Mouse (Mus musculus) myocyte (in vitro differentiated cells): ENCODE measurements around the gene Bmp3. TPM values are rescaled to one million over a fixed set of nuclear protein-coding genes. Genes with fewer than 3 reads are reported as not detected.

ENCODE experiments used
- H3K27me3 ChIP-seq: one replicate; pipeline ENCODE4 v1.6.1; 2011; ENCODE audit not compliant: control insufficient read depth, insufficient read depth, insufficient read length
- H3K36me3 ChIP-seq: one replicate; pipeline ENCODE4 v1.6.1; 2011; ENCODE audit not compliant: control insufficient read depth, insufficient read depth
- H3K4me2 ChIP-seq: one replicate; pipeline ENCODE4 v1.6.1; 2011; ENCODE audit warnings: low read depth, control low read depth
- H3K4me3 ChIP-seq: one replicate; pipeline ENCODE4 v1.5.1; 2011; ENCODE audit warnings: mild to moderate bottlenecking, control low read depth, moderate library complexity
- H3K79me2 ChIP-seq: one replicate; pipeline ENCODE4 v1.6.1; 2011; ENCODE audit not compliant: control insufficient read depth, insufficient read depth
- H3ac ChIP-seq: one replicate; pipeline ENCODE4 v1.6.1; 2011; ENCODE audit not compliant: control insufficient read depth, insufficient read length
- CEBPB ChIP-seq: IDR thresholded peaks from 2 replicates; pipeline ENCODE4 v1.6.1; 2011; ENCODE audit warnings: mild to moderate bottlenecking, moderate library complexity; ENCODE audit not compliant: poor library complexity, insufficient read depth, severe bottlenecking
- E2F4 ChIP-seq: IDR thresholded peaks from one replicate; pipeline ENCODE4 v1.6.1; 2011; ENCODE audit warnings: mild to moderate bottlenecking, control low read depth, moderate library complexity; ENCODE audit not compliant: insufficient read depth
- MAX ChIP-seq: IDR thresholded peaks from one replicate; pipeline ENCODE4 v1.6.1; 2011; ENCODE audit warnings: low read depth, mild to moderate bottlenecking, control low read depth
- MYOD1 ChIP-seq, 3 experiments: IDR thresholded peaks; one replicate each; pipeline ENCODE4 v1.6.1; 2011; ENCODE audit warnings: control low read depth in 2 of 3, low read depth in 2 of 3, mild to moderate bottlenecking in 2 of 3, moderate library complexity in 1 of 3; ENCODE audit not compliant: insufficient read length in 2 of 3, control insufficient read depth in 1 of 3
- MYOG ChIP-seq, 3 experiments: IDR thresholded peaks; one replicate each; pipeline ENCODE4 v1.6.1; 2011; ENCODE audit warnings: control low read depth in 2 of 3, low read depth in 2 of 3, mild to moderate bottlenecking in 2 of 3; ENCODE audit not compliant: insufficient read length in 2 of 3, control insufficient read depth in 1 of 3, insufficient read depth in 1 of 3
- POLR2A ChIP-seq: IDR thresholded peaks from one replicate; pipeline ENCODE4 v1.6.1; 2011; ENCODE audit warnings: low read depth, mild to moderate bottlenecking, control low read depth, moderate library complexity; ENCODE audit not compliant: insufficient read length
- POLR2AphosphoS2 ChIP-seq: IDR thresholded peaks from one replicate; pipeline ENCODE4 v1.6.1; 2011; ENCODE audit warnings: low read depth, control low read depth; ENCODE audit not compliant: insufficient read length
- REST ChIP-seq: IDR thresholded peaks from one replicate; pipeline ENCODE4 v1.6.1; 2011; ENCODE audit warnings: mild to moderate bottlenecking, control low read depth, moderate library complexity; ENCODE audit not compliant: insufficient read depth, insufficient read length
- SRF ChIP-seq: IDR thresholded peaks from one replicate; pipeline ENCODE4 v1.6.1; 2011; ENCODE audit warnings: low read depth; ENCODE audit not compliant: control insufficient read depth, insufficient read length
- TCF12 ChIP-seq: IDR thresholded peaks from one replicate; pipeline ENCODE4 v1.6.1; 2011; ENCODE audit warnings: mild to moderate bottlenecking, control low read depth; ENCODE audit not compliant: poor library complexity, insufficient read depth, severe bottlenecking
- TCF3 ChIP-seq: IDR thresholded peaks from one replicate; pipeline ENCODE4 v1.6.1; 2011; ENCODE audit warnings: low read depth, control low read depth; ENCODE audit not compliant: insufficient read length
- USF1 ChIP-seq: IDR thresholded peaks from one replicate; pipeline ENCODE4 v1.6.1; 2011; ENCODE audit warnings: low read depth, mild to moderate bottlenecking, control low read depth, moderate library complexity
- polyA plus RNA-seq: library from polyadenylated mRNA; unstranded; fragments of >200 nt; fragmentation: generic; extraction: Trizol; gene quantifications from one replicate; pipeline ENCODE4 v1.2.1, GENCODE M21; 2012; ENCODE audit warnings: missing spikeins

Gene Bmp3
- not detected for polyA plus RNA-seq

DNA sequence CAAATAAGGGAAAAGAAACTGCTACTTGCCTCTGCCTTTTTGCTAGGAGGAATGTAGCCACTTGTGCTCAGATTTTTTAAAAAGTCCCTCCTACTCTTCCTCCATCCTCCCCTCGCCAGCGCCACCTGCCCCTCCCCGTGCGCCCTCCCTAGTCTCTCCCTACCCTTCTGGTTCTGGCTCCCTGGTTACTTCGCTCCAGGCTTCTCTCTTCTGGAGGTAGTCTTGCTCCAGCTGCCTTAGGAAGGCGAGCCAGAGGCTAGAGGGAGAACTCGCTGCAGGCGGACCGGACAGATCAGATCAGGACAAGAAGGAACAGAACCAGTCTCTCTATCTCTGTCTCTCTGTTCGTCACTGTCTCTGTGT lies at the start of gene Bmp3:
TSS of gene Bmp3 (plus strand) at position 152 of the 363 bp plus-strand sequence.
- Histone ChIP-seq H3K27me3 (peaks cover 34% of the 10 kb centered on the region), H3K4me3 (no peak within 1 kb of the TSS), H3K4me2 (no peak within 1 kb of the TSS), H3K79me2 (no peaks in the 10 kb centered on the region), H3ac (no peak within 1 kb of the TSS), H3K36me3 (no peaks in the 10 kb centered on the region)
- no peak for TF ChIP-seq REST

DNA sequence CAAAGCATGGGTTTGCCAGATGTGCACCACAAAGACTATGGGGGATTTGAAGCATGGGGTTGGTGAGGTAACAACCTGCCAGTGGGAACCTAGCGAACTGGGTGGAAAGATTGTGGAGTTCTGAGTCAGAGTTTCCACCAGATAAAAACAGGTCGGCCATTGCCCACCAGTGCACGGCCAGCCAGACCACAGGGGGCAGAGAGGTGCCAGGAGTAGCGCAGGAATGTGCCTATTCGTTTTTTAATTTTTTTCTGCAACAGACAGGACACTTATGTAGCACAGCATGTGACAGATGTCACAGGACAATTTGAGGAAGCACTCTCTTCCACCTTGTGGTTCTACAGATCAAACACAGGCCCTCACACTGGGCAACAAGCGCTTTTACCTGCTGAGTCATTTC lies 49.5 kb upstream of the Bmp3 start:
- H3K36me3 ChIP-seq: no peaks in the 10 kb centered on the region
- no peak overlapping the region for H3K4me3 ChIP-seq
- H3ac ChIP-seq: no peak overlapping the region
- no peak overlapping the region for H3K4me2 ChIP-seq
- H3K27me3 ChIP-seq: peaks cover 5% of the 10 kb centered on the region
- H3K79me2 ChIP-seq: no peaks in the 10 kb centered on the region
- TF ChIP-seq E2F4 (no peak), POLR2AphosphoS2 (no peak), MAX (no peak), TCF3 (no peak), CEBPB (no peak), MYOD1 (IDR thresholded peaks at IDR 0.05; ENCODE audit: control insufficient read depth in 1 of 3, insufficient read length in 2 of 3, low read depth in 2 of 3) (no peak), REST (no peak), MYOG (IDR thresholded peaks at IDR 0.05; ENCODE audit: control insufficient read depth in 1 of 3, insufficient read depth in 1 of 3, insufficient read length in 2 of 3, low read depth in 2 of 3) (no peak)

DNA sequence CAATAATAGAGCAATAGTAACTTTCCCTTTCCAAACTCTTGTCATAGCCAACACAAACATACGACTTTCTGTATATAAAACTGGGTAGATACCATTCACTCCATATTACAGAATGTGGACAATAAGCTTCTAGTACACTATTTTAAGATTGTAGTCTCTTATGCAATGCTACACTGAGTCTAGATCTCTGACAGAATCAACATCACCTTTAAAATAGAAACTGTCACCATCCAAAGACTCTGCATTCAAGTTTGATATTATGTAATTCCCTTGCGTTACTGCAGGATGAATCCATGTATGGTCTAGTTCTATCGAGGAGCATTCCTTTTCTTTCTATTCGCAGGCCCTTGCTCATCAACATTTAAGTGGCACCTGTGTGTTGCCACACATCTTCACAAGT lies 47.7 kb upstream of the Bmp3 start:
- Histone ChIP-seq H3K4me2 (no peak overlapping the region), H3K36me3 (no peaks in the 10 kb centered on the region), H3K27me3 (peaks cover 5% of the 10 kb centered on the region), H3ac (no peak overlapping the region), H3K79me2 (no peaks in the 10 kb centered on the region), H3K4me3 (no peak overlapping the region)
- TF ChIP-seq CEBPB: no peak
- no peak for TF ChIP-seq POLR2AphosphoS2

DNA sequence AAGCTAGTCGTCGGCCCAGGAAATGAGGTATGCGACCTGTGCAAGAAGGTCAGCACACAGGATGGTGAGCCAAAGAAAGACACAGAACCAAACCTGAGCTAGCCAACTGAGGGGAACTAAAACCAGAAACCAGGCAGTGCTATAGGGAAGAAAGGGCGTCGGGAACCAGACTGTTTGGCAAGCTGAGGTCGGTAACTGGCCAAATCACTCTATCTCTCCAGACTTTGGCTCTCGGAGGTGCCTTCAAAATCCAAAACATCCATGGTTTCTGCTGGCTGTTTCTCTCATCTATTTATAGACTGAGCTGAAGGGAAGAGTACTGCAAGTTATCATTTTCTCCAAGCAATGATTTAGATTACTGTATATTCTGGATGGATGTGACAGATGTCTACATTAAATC lies 47.2 kb upstream of the Bmp3 start:
- TF ChIP-seq TCF3: no peak
- Histone ChIP-seq H3K79me2 (no peaks in the 10 kb centered on the region), H3K27me3 (peaks cover 5% of the 10 kb centered on the region), H3K4me3 (no peak overlapping the region), H3K4me2 (no peak overlapping the region), H3K36me3 (no peaks in the 10 kb centered on the region), H3ac (no peak overlapping the region)

DNA sequence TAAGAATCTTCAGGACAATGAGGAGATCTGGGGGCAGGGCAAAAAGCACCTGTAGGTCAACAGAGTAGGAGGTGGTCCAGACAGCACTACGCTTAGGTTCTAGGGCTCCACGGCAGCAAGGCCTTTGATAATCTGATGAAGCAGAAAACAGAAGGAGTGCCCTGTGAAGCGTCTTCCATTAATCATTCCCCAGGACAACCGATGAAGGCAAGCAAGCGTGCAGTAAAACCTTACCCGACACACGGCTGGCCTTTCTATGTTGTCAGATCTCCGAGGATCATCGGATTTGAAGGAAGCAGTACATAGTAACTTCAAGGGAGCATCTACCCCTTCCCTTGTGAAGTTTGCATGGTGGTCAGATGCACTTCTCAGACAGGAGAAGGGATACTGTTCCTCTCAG lies 46.3 kb upstream of the Bmp3 start:
- no peaks in the 10 kb centered on the region for H3K36me3 ChIP-seq
- H3K79me2 ChIP-seq: no peaks in the 10 kb centered on the region
- TF ChIP-seq SRF (no peak), MAX (no peak)
- no peak overlapping the region for H3K4me3 ChIP-seq
- no peak overlapping the region for H3ac ChIP-seq
- no peak overlapping the region for H3K4me2 ChIP-seq
- peaks cover 5% of the 10 kb centered on the region for H3K27me3 ChIP-seq

DNA sequence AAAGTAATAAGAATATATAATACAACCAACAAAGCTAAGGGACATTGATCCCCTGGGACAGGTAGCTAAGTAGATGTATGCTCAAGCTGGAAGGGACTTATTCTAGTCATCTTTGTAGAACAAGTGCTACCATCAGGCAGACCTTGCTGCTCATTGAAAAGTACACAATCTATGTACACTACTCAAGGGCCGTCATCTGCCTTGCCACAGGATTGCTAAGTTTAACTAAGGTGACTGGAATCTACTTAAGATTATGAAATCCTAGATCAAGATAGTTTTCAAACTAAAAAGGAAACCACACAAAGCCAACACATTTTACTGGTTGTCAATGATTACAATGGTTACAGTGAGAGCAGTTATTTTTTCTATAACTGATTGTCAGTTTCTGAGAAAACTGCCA lies 41.8 kb upstream of the Bmp3 start:
- Histone ChIP-seq H3ac (no peak overlapping the region), H3K36me3 (no peaks in the 10 kb centered on the region), H3K27me3 (peaks cover 5% of the 10 kb centered on the region), H3K79me2 (no peaks in the 10 kb centered on the region), H3K4me2 (no peak overlapping the region), H3K4me3 (no peak overlapping the region)
- TF ChIP-seq MYOD1 (IDR thresholded peaks at IDR 0.05; ENCODE audit: control insufficient read depth in 1 of 3, insufficient read length in 2 of 3, low read depth in 2 of 3) (no peak), CEBPB (no peak), TCF12 (no peak), USF1 (no peak), POLR2A (no peak), POLR2AphosphoS2 (no peak), SRF (no peak), MYOG (IDR thresholded peaks at IDR 0.05; ENCODE audit: control insufficient read depth in 1 of 3, insufficient read depth in 1 of 3, insufficient read length in 2 of 3, low read depth in 2 of 3) (no peak), MAX (no peak), E2F4 (no peak), TCF3 (no peak), REST (no peak)
